Mouse (Mus musculus): ENCODE data around the gene Fmnl2. TPM values are rescaled to one million over a fixed set of nuclear protein-coding genes. Genes with fewer than 3 reads are reported as not detected.

The Fmnl2 gene
- total RNA-seq, 2 experiments from 2014 or later = 42.8 to 43.4 TPM

- DNase-seq (ENCODE audit: low spot score in 2 of 2) = no peak
- intact Hi-C loops (cut with DNase I) = no loop called here
These were observed 250.9 kb downstream of the Fmnl2 start for GRCm38 (mm10) chr2:53108547-53108946.

GRCm38 (mm10) chr2:53121797-53122196 is 264.1 kb downstream of the Fmnl2 start:
- intact Hi-C loops (cut with DNase I) = loop anchor here (2.0 kb wide), 1 partner anchor 365 kb away; no protein-coding TSS in a partner anchor
- DNase-seq (ENCODE audit: low spot score in 2 of 2) = peak; percentile 73 to 76

GRCm38 (mm10) chr2:53125998-53126397 is 268.3 kb downstream of the Fmnl2 start:
- intact Hi-C loops (cut with DNase I) = no loop called here
- DNase-seq (ENCODE audit: low spot score in 2 of 2) = no peak

- DNase-seq (ENCODE audit: low spot score in 2 of 2) = no peak
- intact Hi-C loops (cut with DNase I) = no loop called here
These were observed 271.4 kb downstream of the Fmnl2 start for GRCm38 (mm10) chr2:53129070-53129469.

GRCm38 (mm10) chr2:53131567-53131966 is 273.9 kb downstream of the Fmnl2 start:
- no peak for DNase-seq (ENCODE audit: low spot score in 2 of 2)
- intact Hi-C loops (cut with DNase I) = no loop called here

GRCm38 (mm10) chr2:53146852-53147251 is 289.2 kb downstream of the Fmnl2 start:
- intact Hi-C loops (cut with DNase I) = no loop called here
- no peak for DNase-seq (ENCODE audit: low spot score in 2 of 2)

- intact Hi-C loops (cut with DNase I) = no loop called here
These were observed 316.3 kb downstream of the Fmnl2 start for GRCm38 (mm10) chr2:53173966-53174365.

GRCm38 (mm10) chr2:53178966-53179365 is 321.3 kb downstream of the Fmnl2 start:
- intact Hi-C loops (cut with DNase I) = no loop called here
- no peak for DNase-seq (ENCODE audit: low spot score in 2 of 2)

More at GRCm38 (mm10) chr2:53173966-53174365, 316.3 kb downstream of the Fmnl2 start:
- DNase-seq (ENCODE audit: low spot score in 2 of 2) = no peak

GRCm38 (mm10) chr2:53179876-53180275 is 322.2 kb downstream of the Fmnl2 start:
- no peak for DNase-seq (ENCODE audit: low spot score in 2 of 2)
- intact Hi-C loops (cut with DNase I) = no loop called here

Other genes starting within 250 kb of the Fmnl2 start
- gene Cacnb4, start 181.0 kb upstream of the Fmnl2 start, total RNA-seq (2021) = 100 to 1,000 TPM; 143 to 154 TPM
- 10 to 100 TPM; 24.2 to 31.2 TPM for gene Stam2, start 115.6 kb upstream of the Fmnl2 start, total RNA-seq (2021)